Mouse (Mus musculus): ENCODE measurements around the gene Apol7e.
"Not testable (repeated sequence)": the region's sequence is repeated elsewhere in the genome, so short reads cannot be mapped to it uniquely, and the experiment has no call there.

The Apol7e gene

GRCm38 (mm10) chr15:77698656-77699055, at the start of gene Apol7e:
Gene Apol7e (plus strand): TSS chr15:77698857.
- CTCF ChIA-PET: not testable (repeated sequence)

- CTCF ChIA-PET: not testable (repeated sequence)
Measured at GRCm38 (mm10) chr15:77651143-77651542, 47.5 kb upstream of the Apol7e start.

- CTCF ChIA-PET: not testable (repeated sequence)
Measured at GRCm38 (mm10) chr15:77659773-77660172, 38.9 kb upstream of the Apol7e start.

GRCm38 (mm10) chr15:77661841-77662240, 36.8 kb upstream of the Apol7e start:
- CTCF ChIA-PET: not testable (repeated sequence)

GRCm38 (mm10) chr15:77674081-77674480, 24.6 kb upstream of the Apol7e start:
- CTCF ChIA-PET: not testable (repeated sequence)

- CTCF ChIA-PET: not testable (repeated sequence)
Measured at GRCm38 (mm10) chr15:77683944-77684343, 14.7 kb upstream of the Apol7e start.

GRCm38 (mm10) chr15:77691532-77692311, 6.9 kb upstream of the Apol7e start:
- CTCF ChIA-PET: not testable (repeated sequence)

GRCm38 (mm10) chr15:77694687-77695295, 3.9 kb upstream of the Apol7e start:
- CTCF ChIA-PET: not testable (repeated sequence)

- CTCF ChIA-PET: not testable (repeated sequence)
Measured at GRCm38 (mm10) chr15:77705306-77705705, 6.6 kb downstream of the Apol7e start.

GRCm38 (mm10) chr15:77708936-77709335, 10.3 kb downstream of the Apol7e start:
- CTCF ChIA-PET: not testable (repeated sequence)

- CTCF ChIA-PET: not testable (repeated sequence)
Measured at GRCm38 (mm10) chr15:77718240-77718639, 19.6 kb downstream of the Apol7e start.

- CTCF ChIA-PET: not testable (repeated sequence)
Measured at GRCm38 (mm10) chr15:77721509-77721908, 22.9 kb downstream of the Apol7e start.

GRCm38 (mm10) chr15:77724208-77724911, 25.7 kb downstream of the Apol7e start:
- CTCF ChIA-PET: not testable (repeated sequence)

GRCm38 (mm10) chr15:77725393-77726020, 26.9 kb downstream of the Apol7e start:
- CTCF ChIA-PET: not testable (repeated sequence)

GRCm38 (mm10) chr15:77727139-77727538, 28.5 kb downstream of the Apol7e start:
- CTCF ChIA-PET: not testable (repeated sequence)

- CTCF ChIA-PET: not testable (repeated sequence)
Measured at GRCm38 (mm10) chr15:77727745-77728144, 29.1 kb downstream of the Apol7e start.

- CTCF ChIA-PET: not testable (repeated sequence)
Measured at GRCm38 (mm10) chr15:77728739-77729138, 30.1 kb downstream of the Apol7e start, which contains the start of gene Apol9b. Gene Apol9b (plus strand): TSS chr15:77729039.

GRCm38 (mm10) chr15:77731605-77732004, 32.9 kb downstream of the Apol7e start:
- CTCF ChIA-PET: no interaction called here

- CTCF ChIA-PET: not testable (repeated sequence)
Measured at GRCm38 (mm10) chr15:77732851-77733250, 34.2 kb downstream of the Apol7e start.

GRCm38 (mm10) chr15:77733380-77733779, 34.7 kb downstream of the Apol7e start:
- CTCF ChIA-PET: not testable (repeated sequence)

GRCm38 (mm10) chr15:77733903-77734302, 35.2 kb downstream of the Apol7e start:
- CTCF ChIA-PET: not testable (repeated sequence)

GRCm38 (mm10) chr15:77740511-77741297, 42.0 kb downstream of the Apol7e start:
- CTCF ChIA-PET: no interaction called here

All from spleen, embryonic (tissue).